Mouse (Mus musculus) megakaryocyte, embryonic 14.5 days (primary cell): ENCODE results near the gene Nars2. TPM values are rescaled to one million over a fixed set of nuclear protein-coding genes. Genes with fewer than 3 reads are reported as not detected.
A peak's percentile ranks its signal among the peaks of the same experiment; 100 is the strongest.

Source experiments
- H3K27me3 ChIP-seq: replicated peaks from 2 replicates; pipeline ENCODE3; 2012; ENCODE audit warnings: inconsistent platforms
- H3K36me3 ChIP-seq: replicated peaks from 2 replicates; pipeline ENCODE3; 2012; ENCODE audit warnings: low read length, inconsistent platforms, mixed read lengths
- H3K4me1 ChIP-seq: 2 replicates; pipeline ENCODE4 v1.6.1; 2012; ENCODE audit warnings: inconsistent platforms
- H3K4me3 ChIP-seq: replicated peaks from 2 replicates; pipeline ENCODE3; 2012; ENCODE audit warnings: moderate library complexity, mild to moderate bottlenecking, inconsistent platforms
- H3K9me3 ChIP-seq: 2 replicates; pipeline ENCODE4 v1.6.1; 2012; ENCODE audit warnings: inconsistent platforms
- FLI1 ChIP-seq: IDR thresholded peaks from 2 replicates; pipeline ENCODE4 v1.6.1; 2012; ENCODE audit warnings: low read length, inconsistent platforms, mixed read lengths
- GATA1 ChIP-seq: IDR thresholded peaks from 3 replicates; pipeline ENCODE4 v1.6.1; 2012; ENCODE audit warnings: mixed read lengths, low read length, inconsistent platforms, borderline replicate concordance
- polyA plus RNA-seq: library from polyadenylated mRNA; stranded (reverse); fragments of >175 nt; gene quantifications from 2 replicates; pipeline ENCODE4 v1.2.3, GENCODE M21; 2012; ENCODE audit warnings: low replicate concordance; ENCODE audit not compliant: insufficient read depth

The Nars2 gene
- polyA plus RNA-seq = 1.1 TPM in 1 of 2 replicates, not detected in the other

GRCm38 (mm10) chr7:96951281-96952051, at the start of gene Nars2:
Nars2 (plus strand) TSS chr7:96951505.
- peaks cover 45% of the 10 kb centered on the region for H3K4me1 ChIP-seq
- TF ChIP-seq FLI1 = no peak
- TF ChIP-seq GATA1 = no peak
- peaks cover 19% of the 10 kb centered on the region for H3K9me3 ChIP-seq
- H3K36me3 ChIP-seq = peaks cover 19% of the 10 kb centered on the region
- no peaks in the 10 kb centered on the region for H3K27me3 ChIP-seq
- H3K4me3 ChIP-seq = peak within 1 kb of the TSS; percentile 99

- H3K4me3 ChIP-seq = no peak overlapping the region
- H3K36me3 ChIP-seq = no peaks in the 10 kb centered on the region
- peaks cover 21% of the 10 kb centered on the region for H3K27me3 ChIP-seq
- H3K4me1 ChIP-seq = no peaks in the 10 kb centered on the region
- no peaks in the 10 kb centered on the region for H3K9me3 ChIP-seq
- TF ChIP-seq GATA1 (no peak), FLI1 (no peak)
Measured at GRCm38 (mm10) chr7:96902183-96902582, 49.1 kb upstream of the Nars2 start.

DNA sequence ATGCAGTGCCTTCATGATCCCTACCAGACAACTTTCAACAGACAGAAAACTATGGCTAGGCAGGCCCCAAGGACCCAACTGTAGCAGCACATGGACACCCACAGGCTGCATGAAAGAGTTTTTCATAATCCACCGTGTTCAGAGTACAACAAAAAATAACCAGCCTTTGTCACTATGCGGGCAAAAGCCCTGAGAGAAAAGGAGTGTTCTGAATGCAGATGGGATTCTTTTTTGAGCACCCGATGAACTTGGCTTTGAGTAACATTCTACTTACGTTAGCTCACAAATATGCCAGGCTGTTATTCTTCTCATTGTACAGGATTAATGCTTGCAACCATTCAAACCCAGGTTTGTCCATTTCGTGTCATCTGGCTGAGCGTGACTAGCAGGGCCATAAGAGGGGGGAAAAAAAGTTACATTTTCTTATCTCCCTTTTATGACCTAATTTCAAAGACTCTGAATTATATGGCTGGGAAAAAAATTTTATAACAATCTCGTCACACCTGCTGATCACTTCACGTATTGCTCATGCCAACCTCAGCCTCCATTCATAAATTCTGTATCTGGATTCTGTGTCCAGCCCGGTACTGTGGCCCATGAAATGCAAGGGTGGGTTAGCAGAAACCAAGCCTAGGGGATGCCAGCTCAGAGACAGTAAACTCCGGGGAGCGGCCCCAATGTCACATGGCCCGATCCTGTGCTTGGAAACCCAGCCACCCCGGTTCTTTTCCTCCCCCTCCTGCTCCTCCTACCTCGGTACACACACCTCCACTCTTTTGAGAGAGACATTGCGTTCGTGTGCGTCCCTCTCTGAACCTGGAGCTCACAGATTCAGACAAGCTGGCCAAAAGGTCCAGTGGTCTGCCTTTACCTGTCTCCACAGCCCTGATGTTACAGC, 48.0 kb upstream of the Nars2 start:
- Histone ChIP-seq H3K4me3 (no peak overlapping the region), H3K9me3 (no peaks in the 10 kb centered on the region), H3K36me3 (no peaks in the 10 kb centered on the region), H3K4me1 (no peaks in the 10 kb centered on the region), H3K27me3 (peaks cover 21% of the 10 kb centered on the region)
- no peak for TF ChIP-seq FLI1
- TF ChIP-seq GATA1 = no peak

- TF ChIP-seq FLI1 = no peak
- no peak for TF ChIP-seq GATA1
- Histone ChIP-seq H3K27me3 (peaks cover 23% of the 10 kb centered on the region), H3K4me3 (no peak overlapping the region), H3K9me3 (no peaks in the 10 kb centered on the region), H3K36me3 (no peaks in the 10 kb centered on the region), H3K4me1 (no peaks in the 10 kb centered on the region)
Measured at GRCm38 (mm10) chr7:96904442-96904841, 46.9 kb upstream of the Nars2 start.

DNA sequence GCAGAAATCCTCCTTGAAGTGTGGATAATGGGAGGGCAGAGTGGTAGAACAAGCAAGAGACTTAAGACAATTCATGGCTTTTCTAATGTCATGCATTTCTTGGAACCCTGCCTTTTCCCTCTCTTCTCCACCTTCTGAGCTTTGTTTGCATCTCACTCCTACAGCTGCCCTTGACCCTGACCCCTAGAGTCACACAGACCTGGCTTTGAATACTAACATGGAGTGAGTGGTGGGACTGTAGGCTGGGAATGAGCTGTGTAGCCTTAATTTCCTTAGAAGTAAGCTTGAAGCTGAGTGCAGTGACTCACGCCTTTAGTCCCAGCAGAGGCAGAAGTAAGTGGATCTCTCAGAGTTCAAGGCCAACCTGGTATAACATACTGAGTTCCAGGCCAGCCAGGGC, 46.4 kb upstream of the Nars2 start:
- TF ChIP-seq GATA1 (no peak), FLI1 (no peak)
- Histone ChIP-seq H3K4me3 (no peak overlapping the region), H3K9me3 (no peaks in the 10 kb centered on the region), H3K36me3 (no peaks in the 10 kb centered on the region), H3K27me3 (peaks cover 27% of the 10 kb centered on the region), H3K4me1 (no peaks in the 10 kb centered on the region)

DNA sequence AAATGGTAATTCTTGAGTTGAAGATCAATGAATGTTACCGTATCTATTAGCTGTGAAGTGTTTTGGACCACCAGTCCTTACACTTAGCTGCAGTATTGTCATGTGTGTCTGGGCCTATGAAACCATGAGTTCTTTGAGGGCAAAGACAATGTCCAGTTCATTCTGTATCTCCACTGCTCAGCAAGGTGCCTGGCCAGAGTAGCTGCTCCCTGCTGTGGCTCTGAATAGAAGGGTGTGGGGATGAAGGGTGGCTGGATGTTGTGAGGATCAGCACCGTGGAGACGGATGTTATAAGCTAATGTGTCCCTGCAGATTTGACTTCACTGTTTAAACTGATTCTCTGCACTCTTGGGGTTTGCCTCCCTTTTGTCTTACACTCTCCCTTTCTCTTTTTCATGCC, 45.9 kb upstream of the Nars2 start:
- no peak overlapping the region for H3K4me3 ChIP-seq
- H3K27me3 ChIP-seq = peaks cover 28% of the 10 kb centered on the region
- no peaks in the 10 kb centered on the region for H3K4me1 ChIP-seq
- H3K9me3 ChIP-seq = no peaks in the 10 kb centered on the region
- TF ChIP-seq FLI1 = no peak
- no peaks in the 10 kb centered on the region for H3K36me3 ChIP-seq

DNA sequence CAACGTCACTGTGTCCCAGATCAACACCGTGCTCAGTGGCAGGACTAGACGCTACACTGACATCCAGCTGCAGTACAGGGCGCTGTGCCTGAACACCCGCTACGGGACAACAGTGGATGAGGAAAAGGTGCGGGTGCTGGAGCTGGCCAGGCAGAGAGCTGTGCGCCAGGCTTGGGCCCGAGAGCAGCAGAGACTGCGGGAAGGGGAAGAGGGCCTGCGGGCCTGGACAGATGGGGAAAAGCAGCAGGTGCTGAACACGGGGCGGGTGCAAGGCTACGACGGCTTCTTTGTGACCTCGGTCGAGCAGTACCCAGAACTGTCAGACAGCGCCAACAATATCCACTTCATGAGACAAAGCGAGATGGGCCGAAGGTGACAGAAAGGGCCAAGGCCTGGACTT, 45.1 kb upstream of the Nars2 start:
- no peak for TF ChIP-seq GATA1
- Histone ChIP-seq H3K4me3 (no peak overlapping the region), H3K36me3 (no peaks in the 10 kb centered on the region), H3K4me1 (no peaks in the 10 kb centered on the region), H3K27me3 (peaks cover 31% of the 10 kb centered on the region), H3K9me3 (no peaks in the 10 kb centered on the region)

GRCm38 (mm10) chr7:96907971-96908680, 43.2 kb upstream of the Nars2 start:
- H3K4me3 ChIP-seq = no peak overlapping the region
- H3K27me3 ChIP-seq = peaks cover 39% of the 10 kb centered on the region
- H3K9me3 ChIP-seq = no peaks in the 10 kb centered on the region
- no peaks in the 10 kb centered on the region for H3K36me3 ChIP-seq
- TF ChIP-seq FLI1 = no peak
- no peak for TF ChIP-seq GATA1
- H3K4me1 ChIP-seq = no peaks in the 10 kb centered on the region

GRCm38 (mm10) chr7:96909856-96910255, 41.4 kb upstream of the Nars2 start:
- H3K4me1 ChIP-seq = peaks cover 7% of the 10 kb centered on the region; the same call in 1 of the 2 replicates
- no peak overlapping the region for H3K4me3 ChIP-seq
- H3K36me3 ChIP-seq = no peaks in the 10 kb centered on the region
- TF ChIP-seq GATA1 = no peak
- no peak for TF ChIP-seq FLI1
- H3K9me3 ChIP-seq = no peaks in the 10 kb centered on the region
- H3K27me3 ChIP-seq = peaks cover 33% of the 10 kb centered on the region
